Comparison of ENCODE assay signal across 27 mouse cellular contexts in the genomic region with DNA sequence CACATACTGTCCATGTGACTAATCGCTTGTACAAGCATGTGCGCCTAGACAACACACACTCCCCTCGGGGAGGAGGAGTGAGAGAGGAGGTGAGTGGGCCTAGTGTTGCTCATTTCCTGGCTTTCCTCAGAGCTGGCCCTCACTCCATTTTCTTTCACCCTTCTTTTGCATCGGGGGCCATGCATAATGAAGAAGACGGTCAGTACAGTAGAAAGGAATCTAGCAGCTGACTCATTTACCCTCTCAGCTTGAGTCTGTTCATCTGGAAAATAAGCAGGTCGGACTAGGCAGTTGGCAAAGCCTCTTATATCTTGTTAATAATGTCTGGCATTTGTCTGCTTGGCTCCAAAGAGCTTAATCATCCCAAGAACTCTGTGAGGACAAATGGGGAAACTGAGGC.
"Had no signal": no experiment of that assay in that cellular context is flagged by ENCODE, and none has a peak within 500 bp of the region (broad histone marks: within the 10 kb centered on the region; RNA-seq: fewer than 3 reads in every experiment).

No protein-coding gene starts in this region.

- H3K9ac ChIP-seq: embryonic facial prominence, embryonic 12.5 days; embryonic facial prominence, embryonic 13.5 days; embryonic facial prominence, embryonic 15.5 days; forebrain, embryonic 12.5 days; forebrain, embryonic 13.5 days; forebrain, embryonic 15.5 days; forebrain, postnatal 0 days had no signal

- H3K9me3 ChIP-seq: embryonic facial prominence, embryonic 10.5 days; embryonic facial prominence, embryonic 12.5 days; embryonic facial prominence, embryonic 13.5 days; embryonic facial prominence, embryonic 15.5 days; forebrain, embryonic 10.5 days; forebrain, embryonic 12.5 days; forebrain, embryonic 13.5 days; forebrain, embryonic 15.5 days; heart, embryonic 10.5 days had no signal

- H3K4me2 ChIP-seq: embryonic facial prominence, embryonic 12.5 days; embryonic facial prominence, embryonic 13.5 days; embryonic facial prominence, embryonic 15.5 days; forebrain, embryonic 12.5 days; forebrain, embryonic 13.5 days; forebrain, embryonic 15.5 days had no signal

- ATAC-seq: forebrain, embryonic 13.5 days; forebrain, embryonic 14.5 days; forebrain, embryonic 15.5 days; forebrain, embryonic 16.5 days; forebrain, postnatal 0 days had no signal

- H3K4me1 ChIP-seq: embryonic facial prominence, embryonic 15.5 days had no signal

- H3K36me3 ChIP-seq: embryonic facial prominence, embryonic 10.5 days; embryonic facial prominence, embryonic 12.5 days; embryonic facial prominence, embryonic 13.5 days; embryonic facial prominence, embryonic 15.5 days; forebrain, embryonic 10.5 days; forebrain, embryonic 12.5 days; forebrain, embryonic 15.5 days; heart, embryonic 10.5 days had no signal

- DNase-seq: cerebellum, adult 9-10 months; cerebellum, adult 9-11 months; cerebellum, postnatal 10 days; cerebellum, postnatal 14 days; cerebellum, postnatal 25 days; cerebellum, postnatal 36 days; embryo, embryonic 11 days; forebrain, postnatal 0 days; gastrocnemius, adult 2 months; gastrocnemius, postnatal 10 days; gastrocnemius, postnatal 14 days; gastrocnemius, postnatal 25 days; gastrocnemius, postnatal 36 days; heart, adult 18-20 months; heart, adult 2 months had no signal

- H3K4me3 ChIP-seq: embryonic facial prominence, embryonic 10.5 days; embryonic facial prominence, embryonic 12.5 days; embryonic facial prominence, embryonic 13.5 days; embryonic facial prominence, embryonic 15.5 days; erythroblast, embryonic 14.5 days; forebrain, embryonic 10.5 days; forebrain, embryonic 12.5 days; forebrain, embryonic 13.5 days; forebrain, embryonic 15.5 days; gastrocnemius, adult 2 months; heart, adult 2 months; heart, embryonic 10.5 days had no signal

- H3K27ac ChIP-seq: embryonic facial prominence, embryonic 10.5 days; embryonic facial prominence, embryonic 12.5 days; embryonic facial prominence, embryonic 13.5 days; embryonic facial prominence, embryonic 15.5 days; forebrain, embryonic 10.5 days; forebrain, embryonic 12.5 days; forebrain, embryonic 13.5 days; forebrain, embryonic 15.5 days; gastrocnemius, adult 2 months; heart, adult 2 months; heart, embryonic 10.5 days had no signal
